Mouse (Mus musculus): Measurements from ENCODE around the gene Slc25a26.

Slc25a26 gene

DNA sequence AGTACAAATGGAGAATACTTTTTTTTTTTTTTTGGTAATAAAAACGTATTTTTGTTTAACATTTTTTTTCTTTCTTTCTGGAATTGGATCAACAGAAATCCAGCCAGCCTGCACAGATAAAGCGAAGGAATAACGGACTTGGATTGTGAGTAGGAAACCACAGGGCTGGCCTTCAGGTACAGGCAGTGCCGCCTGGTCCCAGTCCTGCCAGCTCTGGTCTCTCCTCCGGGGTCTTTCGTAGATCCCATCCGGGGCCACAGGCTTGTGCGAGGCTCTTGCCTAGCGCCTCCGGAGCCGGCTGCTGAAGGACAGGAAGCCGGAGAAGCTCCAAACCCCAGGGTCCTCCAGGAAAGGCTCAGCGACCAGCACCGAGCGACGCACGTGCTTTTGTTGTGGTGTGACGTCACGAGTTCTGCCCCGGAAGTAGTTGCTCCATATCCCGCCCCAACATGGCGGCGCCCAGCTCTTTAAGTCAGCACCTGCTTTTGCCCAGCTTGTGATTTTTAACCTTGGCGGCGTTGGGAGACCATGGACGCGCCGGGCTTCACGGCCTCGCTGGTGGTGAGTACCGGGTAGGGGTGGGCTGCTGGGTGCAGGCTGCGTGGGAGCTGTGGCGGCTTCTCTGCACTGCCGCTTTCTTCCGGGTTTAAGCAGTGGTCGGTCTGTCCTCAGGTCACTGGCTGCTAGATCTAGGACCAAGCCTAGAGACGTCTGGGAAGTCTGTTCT lies at the start of gene Slc25a26:
Slc25a26 (plus strand) TSS at position 435 of the 727 bp plus-strand sequence.
- peak; percentile 97 for DNase-seq (ENCODE audit: low spot score)

DNA sequence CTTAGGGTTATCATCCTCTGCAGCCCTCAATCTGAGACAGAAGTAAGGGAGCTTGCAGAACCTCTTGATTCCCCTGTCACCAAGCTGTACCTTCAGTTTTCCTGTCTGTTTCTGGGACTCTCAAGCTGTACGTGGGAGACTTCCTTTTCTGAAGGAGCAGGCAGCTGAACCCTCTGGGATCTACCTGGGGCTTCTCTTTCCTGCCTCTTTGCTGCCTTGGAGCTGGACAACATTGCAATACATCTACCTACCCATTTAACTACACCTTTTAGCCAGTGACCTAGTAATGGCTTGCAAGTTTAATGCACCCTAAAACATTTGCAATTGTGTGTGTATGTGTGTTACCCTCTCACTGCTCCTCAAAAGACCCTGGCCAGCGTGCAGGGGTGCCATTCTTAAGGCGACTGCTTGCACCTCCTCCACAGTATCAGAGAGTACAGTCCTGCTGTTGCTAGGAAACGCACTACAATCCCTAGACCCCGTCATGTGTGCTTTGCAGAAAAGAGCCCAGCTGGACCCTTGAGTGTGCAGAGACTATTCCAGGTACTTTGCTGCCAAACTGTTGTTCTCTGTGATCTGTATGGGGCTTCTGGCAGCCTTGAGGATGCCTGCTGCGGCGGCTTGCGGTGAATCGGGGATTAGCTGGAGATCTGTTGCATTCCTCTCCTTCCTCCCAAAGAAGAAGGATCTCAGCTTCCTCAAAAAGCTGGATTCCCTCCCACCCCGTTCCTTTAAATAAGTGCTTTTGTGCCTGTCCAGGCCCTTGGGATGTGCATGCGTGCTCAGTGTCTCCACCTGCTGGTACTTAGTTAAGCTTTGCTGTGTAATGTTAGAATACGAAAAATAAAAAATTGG lies 35.9 kb upstream of the Slc25a26 start:
- DNase-seq (ENCODE audit: low spot score), result peak; percentile 86

DNA sequence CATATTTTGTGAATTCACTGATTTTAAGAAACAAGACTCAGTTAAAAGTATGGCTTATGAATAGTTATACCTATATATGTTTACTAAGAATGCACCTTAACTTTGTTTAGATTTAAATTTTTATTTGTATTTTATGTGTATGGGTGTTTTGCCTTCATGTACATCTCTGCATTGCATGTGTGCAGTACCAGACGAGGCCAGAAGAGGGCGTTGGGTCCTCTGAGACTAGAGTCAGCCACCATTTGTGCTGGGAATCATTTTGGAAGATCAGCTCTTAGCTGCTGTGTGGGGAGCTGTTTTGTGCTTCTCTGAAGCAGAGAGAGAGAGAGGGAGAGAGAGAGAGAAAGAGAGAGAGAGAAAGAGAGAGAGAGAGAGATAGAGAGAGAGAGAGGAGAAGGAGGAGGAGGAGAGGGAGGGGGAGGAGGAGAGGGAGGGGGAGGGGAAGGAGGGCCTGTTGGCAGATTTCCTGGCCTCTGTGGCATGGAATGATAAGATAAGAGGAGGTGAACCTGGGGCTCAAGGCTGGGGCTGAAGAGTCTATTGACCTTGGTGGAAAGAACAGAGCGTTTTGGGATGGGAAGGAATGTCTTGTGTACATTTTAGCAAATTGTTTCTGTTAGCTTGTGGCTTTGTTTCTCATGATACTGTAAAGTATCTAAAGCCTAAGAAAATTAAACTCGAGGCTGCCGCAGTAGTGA lies 33.5 kb upstream of the Slc25a26 start:
- DNase-seq (ENCODE audit: low spot score), result no peak

DNA sequence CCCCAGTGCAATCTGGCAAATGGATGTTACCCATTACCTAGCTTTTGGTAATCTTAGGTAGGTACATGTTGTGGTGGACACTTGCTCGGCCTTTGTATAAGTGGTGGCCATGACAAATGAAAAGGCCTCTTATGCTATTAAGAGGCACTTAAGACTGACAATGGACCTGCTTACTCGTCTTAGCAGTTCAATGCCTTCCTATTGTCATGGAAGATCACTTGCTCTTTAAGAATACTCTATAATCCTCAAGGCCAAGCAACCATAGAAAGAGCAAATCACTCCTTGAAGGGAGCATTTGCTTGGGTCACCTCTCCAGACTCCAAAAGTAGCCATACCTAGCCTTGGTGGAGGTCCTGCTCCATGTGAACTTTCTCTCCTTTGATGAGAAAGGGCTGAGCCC lies 7.4 kb upstream of the Slc25a26 start:
- DNase-seq (ENCODE audit: low spot score), result no peak

DNA sequence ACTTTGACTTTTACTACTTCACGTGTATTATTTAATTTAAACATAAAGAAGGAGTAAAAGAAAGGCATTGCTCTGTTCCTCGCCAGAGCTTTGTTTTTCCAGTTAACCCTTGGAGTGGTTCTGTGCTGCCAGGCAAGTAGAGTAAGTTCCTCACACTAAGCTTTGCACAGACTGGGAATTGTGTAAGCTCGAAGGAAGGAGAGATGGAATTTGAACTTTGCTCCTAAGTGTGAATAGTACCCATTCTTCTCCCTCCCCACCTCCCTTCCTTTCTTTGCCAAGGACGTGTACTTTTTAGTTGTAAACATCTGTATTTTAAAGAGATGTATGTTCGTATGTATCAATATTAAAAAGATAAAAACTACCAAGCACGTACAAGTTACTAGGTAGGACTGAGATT lies 3.8 kb downstream of the Slc25a26 start:
- no peak for DNase-seq (ENCODE audit: low spot score)

DNA sequence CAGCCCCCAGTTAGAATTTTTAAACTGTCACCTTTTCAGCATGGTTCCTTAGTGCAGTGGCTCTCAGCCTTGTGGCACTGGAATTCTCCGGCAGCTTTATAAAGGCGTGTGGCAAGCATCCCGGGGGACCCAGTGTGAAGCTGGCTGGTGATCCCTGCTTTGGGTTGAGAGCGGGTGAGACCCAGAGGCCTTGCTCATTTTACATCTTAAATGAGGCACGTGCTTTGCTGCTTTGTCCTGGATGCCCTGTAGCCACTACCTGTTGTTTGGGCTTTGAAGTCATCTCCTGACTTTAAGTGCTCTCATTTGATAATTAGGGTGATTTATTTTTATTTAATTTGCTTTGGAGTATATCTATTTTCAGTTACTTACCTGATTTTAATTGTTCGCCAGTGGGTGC lies 7.8 kb downstream of the Slc25a26 start:
- no peak for DNase-seq (ENCODE audit: low spot score)

DNA sequence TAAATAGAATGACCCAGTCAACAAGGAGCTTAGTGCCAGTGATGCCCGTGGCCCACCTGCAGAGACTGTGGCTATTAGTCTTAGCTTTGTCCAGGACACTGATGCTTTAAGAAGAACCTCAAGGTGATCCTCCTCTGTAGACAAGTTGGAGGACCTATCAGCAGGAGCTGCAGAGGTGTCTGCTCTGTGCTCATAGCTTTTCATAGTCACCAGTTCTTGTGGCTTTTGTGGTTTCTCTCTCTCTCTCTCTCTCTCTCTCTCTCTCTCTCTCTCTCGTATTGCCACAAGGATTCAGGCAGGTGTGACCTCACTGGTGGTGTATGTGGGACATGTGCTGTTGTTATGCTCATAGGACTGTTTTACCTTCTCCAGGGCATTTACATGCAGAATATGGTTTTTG lies 8.7 kb downstream of the Slc25a26 start:
- DNase-seq (ENCODE audit: low spot score), result no peak

DNA sequence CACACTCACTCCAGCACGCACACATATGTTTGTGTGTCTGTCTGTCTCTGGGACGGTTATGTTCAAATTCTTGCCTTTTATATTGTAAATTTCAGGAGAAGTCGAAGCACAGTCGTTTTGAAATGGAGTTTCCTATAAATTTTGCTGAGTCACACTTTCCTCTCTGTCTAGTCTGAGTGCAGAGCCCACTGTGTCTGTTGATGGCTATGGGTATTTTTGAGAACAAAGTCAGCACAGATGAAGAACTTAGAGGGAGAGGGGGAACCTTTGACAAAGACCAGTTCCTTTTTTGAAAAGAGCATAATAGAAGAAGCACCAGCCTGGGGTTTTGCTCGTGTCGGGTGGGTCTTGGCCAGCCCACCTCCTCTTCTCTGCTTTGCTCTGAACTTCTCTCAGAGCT lies 9.1 kb downstream of the Slc25a26 start:
- DNase-seq (ENCODE audit: low spot score), result no peak

DNA sequence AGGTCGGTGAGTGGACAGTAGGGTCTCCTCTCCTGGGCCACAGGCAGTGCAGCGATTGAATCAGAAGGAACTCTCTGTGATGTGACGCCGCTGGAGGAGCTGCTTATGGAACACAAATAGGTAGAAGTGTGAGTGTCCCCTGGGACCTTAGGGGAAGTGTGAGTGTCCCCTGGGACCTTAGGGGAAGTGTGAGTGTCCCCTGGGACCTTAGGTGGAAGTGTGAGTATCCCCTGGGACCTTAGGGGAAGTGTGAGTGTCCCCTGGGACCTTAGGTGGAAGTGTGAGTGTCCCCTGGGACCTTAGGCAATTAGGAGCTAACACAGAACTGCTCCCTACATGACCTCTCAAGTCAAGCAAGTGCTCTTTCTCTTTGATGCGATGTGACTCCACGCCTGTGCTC lies 18.0 kb downstream of the Slc25a26 start:
- DNase-seq (ENCODE audit: low spot score), result no peak

DNA sequence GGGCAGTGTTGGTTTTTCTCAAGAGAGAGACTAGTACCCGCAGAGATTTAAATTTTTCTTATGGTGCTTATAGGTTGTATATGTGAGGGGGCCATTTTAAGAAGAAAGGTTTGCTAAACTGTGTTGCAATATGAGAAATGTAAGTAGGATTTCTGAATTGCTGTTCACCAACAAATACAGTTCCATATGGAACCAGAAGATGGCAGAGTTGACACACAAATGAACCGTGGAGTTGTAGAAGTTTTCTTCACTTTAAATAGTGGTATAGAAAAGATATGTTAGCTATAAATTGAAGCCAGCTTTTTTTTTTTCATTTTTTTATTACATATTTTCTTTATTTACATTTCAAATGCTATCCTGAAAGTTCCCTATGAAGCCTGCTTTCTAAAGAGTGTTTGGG lies 24.2 kb downstream of the Slc25a26 start:
- DNase-seq (ENCODE audit: low spot score), result peak; percentile 84

DNA sequence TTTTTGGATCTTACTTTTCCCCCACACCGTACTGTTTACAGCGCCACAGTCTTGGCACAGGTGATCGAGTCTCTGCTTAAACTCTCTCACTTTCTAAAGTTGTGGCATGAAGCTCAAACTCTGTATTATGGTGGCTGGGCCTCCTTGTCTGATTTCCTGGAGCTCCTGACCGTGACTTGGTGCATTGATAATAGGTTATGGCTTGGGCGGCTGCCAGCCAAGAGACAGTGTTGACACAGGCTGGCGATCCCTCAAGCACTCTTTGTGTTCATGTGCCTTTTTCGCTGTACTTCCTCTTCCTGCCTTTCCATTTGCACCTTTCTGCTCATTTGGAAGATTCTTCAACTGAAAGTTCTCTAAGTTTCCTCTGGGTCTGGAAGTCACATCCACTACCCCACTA lies 30.6 kb downstream of the Slc25a26 start:
- DNase-seq (ENCODE audit: low spot score), result no peak

DNA sequence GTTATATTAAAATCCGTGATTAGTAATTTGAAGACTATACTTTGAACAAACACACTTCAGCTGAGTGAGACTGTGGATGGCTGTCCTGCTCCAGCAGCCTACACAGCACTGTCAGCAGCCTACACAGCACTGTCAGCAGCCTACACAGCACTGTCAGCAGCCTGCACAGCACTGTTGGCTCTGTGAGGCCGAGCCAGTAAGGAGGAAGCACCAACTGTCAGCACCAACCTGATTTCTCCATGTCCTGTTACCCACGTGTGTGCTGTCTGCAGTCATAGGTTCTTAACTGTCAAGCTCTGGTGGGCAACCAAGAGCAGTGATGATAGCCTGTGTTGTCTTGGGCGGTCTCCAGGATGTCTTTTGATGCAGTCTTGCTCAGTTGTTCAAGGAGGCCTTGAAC lies 32.0 kb downstream of the Slc25a26 start:
- DNase-seq (ENCODE audit: low spot score), result no peak

DNA sequence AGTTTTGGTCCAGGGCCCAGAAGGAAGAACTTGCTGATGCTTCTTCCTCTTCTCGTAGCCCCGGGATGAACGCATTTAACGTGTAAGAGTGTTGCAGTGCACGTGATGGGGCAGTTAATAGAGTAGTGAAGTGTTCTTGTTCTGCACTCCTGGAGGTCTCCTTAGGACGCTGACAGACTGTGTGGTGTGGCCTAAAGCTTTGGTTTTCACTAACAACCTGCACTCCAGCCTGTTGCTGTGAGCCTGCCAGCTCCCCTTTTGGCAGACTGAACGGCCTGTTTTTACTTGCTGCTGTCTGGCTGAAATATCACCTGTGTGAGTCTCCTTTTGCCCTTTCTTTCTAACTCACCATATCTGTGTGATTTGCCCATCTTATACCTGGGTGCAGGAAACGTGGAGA lies 36.3 kb downstream of the Slc25a26 start:
- DNase-seq (ENCODE audit: low spot score), result no peak

DNA sequence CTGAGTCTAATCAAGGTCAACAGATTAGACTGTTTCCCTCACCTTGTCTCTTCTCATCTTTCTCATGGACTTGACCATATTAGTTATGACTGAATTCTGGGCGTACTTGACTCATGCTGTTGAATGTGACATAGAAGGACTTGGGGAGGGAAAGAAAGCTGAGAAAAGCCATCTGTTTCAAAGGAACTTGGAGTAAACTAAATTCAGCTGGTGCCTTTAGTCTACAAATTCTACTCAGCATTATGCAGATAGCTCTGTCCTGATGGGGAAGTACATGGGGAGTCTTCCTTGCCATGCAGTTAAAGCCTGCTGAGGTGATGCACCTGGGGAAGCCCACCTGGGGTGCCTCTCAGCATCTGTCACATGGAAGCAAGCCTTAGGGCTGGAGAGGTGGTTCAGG lies 37.5 kb downstream of the Slc25a26 start:
- DNase-seq (ENCODE audit: low spot score), result no peak

DNA sequence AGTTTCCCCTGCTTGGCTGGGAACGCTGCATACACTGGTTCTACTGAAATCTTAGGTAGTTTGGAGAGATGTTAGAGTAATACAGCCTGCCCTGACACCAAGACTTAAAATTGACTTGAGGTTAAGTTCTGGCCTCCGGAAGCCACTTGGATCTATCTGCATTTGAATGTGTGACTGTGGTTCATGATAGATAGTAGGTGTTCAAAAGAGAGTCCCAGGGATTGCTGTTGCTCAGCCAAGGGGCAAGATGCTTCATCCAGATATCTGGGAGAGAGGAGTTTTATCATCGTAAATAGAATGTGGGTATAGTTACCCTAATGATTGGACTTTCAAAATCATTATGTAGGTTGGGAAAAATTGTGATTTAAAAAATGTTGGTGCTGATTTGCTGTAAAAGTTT lies 40.0 kb downstream of the Slc25a26 start:
- no peak for DNase-seq (ENCODE audit: low spot score)

DNA sequence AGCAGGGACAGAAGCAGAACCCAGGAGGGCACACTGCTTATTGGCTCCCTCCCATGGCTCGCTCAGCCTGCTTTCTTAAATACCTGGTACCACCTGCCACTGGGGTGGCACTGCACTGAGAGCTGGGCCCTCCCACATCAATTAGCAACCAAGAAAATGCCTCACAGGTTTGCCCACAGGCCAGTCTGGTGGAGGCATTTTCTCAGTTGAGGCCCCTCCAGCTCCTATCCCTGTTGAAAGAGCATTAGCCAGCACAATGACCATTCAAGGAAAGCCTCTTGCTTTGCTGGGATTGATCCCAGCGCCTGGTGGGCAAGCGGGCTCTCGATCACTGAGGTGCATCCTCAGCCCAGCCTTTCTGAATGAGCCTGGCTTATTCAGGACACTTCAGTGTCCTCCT lies 40.5 kb downstream of the Slc25a26 start:
- no peak for DNase-seq (ENCODE audit: low spot score)

DNA sequence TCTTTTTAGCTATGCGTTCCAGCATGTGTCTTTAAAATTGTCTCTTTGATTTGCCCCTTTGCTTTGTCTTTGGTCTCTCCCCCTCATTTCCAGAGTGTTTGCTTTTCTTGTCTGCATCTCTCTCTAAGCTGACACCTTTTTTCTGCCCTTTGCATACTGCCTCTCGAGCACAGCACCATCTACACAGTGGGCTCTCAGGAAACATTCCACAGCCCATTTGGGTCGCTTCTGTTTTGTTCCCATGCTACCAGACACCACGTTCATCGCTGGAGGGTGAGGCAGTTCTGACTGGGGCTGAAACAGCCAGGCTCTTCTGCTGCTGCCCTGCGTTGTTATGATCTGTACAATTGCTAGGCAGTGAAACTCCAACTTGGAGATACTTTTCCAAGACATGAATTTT lies 41.0 kb downstream of the Slc25a26 start:
- no peak for DNase-seq (ENCODE audit: low spot score)

DNA sequence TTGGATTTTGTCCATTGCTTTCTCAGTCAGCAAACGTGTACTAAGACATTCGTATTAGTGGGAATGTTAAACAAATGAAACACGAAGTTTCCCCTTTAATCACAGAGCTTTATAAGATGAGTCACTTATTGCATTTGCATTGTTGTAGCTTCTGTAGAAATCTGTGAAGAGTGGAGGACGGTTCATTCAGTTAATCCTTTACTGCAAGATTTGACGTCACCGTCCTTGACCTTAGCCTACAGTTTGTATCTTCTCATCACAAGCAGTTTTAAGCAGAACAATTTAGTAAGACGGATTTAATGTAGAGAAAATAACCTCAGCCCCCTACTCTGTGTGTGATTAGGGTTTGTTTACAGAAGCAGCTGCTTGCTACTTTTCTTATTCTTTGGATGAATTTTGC lies 41.7 kb downstream of the Slc25a26 start:
- DNase-seq (ENCODE audit: low spot score), result no peak

DNA sequence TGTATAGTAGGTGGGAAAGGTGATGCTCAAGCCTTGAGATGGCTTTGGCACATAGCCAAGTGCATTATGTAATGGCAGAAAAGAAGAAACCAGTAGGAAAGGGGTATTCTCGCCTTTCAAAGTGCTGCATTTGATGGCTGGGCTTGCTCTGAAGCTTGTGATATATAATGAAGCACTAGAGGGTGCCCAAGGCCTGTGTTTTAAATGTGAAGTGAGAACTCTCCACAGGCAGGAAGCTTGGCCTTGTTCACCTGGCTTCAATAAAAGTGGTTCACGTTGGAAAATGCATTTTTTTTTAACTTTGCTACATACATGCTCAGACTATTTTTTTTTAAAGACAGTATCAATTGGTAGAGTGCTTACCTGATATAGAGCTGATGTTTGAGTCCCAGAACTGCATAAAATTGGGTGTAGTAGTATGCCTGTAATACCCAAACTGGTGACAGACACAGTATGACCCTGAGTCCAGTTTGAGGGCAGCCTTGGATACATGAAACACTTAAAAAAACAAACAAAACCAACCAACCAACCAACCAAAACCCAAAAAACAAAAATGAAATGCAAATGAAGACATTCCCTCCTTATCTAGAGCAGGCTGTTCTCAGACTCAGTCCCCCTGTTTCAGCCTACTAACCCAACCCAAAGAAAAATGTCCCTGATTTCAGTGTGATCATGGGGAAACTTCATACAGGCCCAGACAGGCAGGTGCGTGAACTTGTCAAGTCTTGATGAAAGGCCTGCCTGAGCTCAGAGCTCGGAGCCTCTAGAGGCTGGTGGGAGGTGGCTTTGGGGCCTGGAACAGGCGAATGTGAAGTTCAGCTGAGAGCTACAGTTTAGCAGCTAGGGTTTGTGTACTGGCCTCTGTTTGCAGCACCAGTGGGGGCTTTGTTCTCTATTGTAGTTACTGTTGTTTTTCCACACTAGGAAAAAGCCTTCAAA lies 44.0 kb downstream of the Slc25a26 start:
- DNase-seq (ENCODE audit: low spot score), result peak; percentile 81

DNA sequence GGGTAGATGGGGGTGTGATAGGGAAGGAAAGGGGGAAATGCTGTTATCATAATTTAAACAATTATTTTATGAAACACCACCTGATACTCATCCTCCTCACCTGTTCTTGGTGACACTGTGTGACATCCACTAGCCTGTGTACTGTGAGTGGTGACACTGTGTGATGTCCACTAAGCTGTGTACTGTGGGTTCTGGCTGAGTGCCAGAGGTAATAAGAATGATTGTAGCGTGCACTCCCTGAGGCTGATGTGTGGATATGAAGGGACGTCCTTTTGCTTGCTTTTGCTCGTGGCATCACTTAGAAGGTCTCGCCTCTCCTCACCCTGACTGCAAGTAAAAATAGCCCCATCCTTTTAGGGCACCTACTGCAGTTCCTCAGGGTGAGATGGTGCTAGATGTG lies 47.1 kb downstream of the Slc25a26 start:
- DNase-seq (ENCODE audit: low spot score), result no peak

DNA sequence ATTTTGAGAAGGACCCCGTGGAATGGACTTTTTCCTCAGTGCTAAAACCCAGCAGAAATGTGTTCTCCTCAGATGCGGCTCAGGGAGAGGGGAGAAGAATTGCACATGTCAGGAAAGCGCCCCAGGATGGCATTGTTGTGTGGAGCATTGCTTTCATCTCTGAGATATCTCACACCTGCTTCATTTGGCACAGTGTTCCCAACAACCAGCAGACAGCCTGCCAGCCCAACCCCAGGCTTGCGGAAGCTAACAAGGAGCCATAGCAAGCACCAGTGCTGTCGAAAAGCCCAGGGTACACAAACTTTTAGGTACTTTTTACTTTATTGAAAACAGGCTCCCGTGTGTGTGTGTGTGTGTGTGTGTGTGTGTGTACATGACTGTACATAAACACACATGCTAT lies 50.2 kb downstream of the Slc25a26 start:
- DNase-seq (ENCODE audit: low spot score), result no peak

DNA sequence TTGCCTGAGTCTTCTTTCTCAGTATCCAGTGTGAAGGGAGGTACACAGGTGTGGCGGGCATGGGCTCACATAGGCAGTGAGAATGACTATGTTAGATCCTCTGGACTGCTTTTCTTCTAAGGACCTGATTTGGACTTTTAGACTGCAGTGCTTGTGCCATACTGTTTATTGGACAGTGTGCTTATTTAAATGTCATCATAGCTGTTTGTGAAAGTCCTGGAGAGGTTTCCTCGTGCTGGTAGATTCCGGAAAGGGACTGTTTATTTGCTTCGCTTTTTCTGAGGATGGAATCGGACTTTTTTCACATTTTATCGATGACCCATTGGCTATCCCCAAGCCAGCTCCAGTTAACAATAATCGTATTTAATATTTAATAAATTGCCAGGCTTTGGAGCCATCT lies 50.7 kb downstream of the Slc25a26 start:
- no peak for DNase-seq (ENCODE audit: low spot score)
